In the genomic region with DNA sequence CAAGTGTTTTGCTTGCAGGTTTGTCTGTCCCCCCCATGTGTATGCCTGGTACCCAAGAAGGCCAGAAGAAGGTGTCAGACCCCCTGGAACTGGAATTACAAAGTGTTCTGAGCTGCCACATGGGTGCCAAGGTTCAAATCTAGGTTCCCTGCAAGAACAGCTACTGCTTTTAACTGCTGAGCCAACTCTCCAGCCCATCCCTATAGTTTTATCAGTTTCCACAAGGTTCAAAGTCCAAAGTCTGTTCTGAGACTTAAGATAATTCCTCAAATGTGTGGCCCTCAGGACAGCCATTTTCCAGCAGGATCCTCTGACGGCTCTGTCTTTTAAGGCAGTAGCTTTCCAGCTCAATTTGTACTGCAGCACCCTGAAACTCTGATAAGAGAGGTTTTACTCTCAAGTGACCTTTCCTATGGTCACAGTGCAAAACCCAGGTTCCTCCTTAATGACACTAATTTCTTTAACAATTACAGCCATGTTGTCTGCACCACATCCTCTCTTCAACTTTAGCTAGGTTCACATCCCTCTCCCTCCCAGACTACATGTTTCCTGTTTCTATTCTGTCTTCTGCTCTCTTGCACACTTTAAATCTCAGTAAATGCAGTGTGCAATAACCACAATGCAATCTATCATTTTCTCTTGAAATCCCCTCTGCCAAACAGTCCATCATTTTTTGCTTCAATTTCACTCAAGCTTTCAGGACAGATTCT, we compare ENCODE assay signal across 19 mouse cellular contexts. TPM values are rescaled to one million over a fixed set of nuclear protein-coding genes. Genes with fewer than 3 reads are reported as not detected.
DNase-seq lines count a peak whose midpoint lies in the region; ATAC-seq lines count a peak whose summit lies in the region.
"Had no signal": no experiment of that assay in that cellular context is flagged by ENCODE, and none has a peak within 500 bp of the region (broad histone marks: within the 10 kb centered on the region; RNA-seq: fewer than 3 reads in every experiment).

No protein-coding gene starts in this region.

- H3K4me1 ChIP-seq in limb, embryonic 11.5 days (ENCODE audit: control insufficient read depth, insufficient read depth, low read length), result no peaks in the 10 kb centered on the region
- H3K4me1 ChIP-seq in limb, embryonic 10.5 days, result peaks cover 7% of the 10 kb centered on the region; the same call in 1 of the 2 replicates

- H3K27me3 ChIP-seq in limb, embryonic 11.5 days (ENCODE audit: control insufficient read depth, insufficient read depth, low read length), result no peaks in the 10 kb centered on the region
- H3K27me3 ChIP-seq in limb, embryonic 10.5 days (ENCODE audit: low read depth, poor library complexity, severe bottlenecking), result no peaks in the 10 kb centered on the region
- H3K27me3 ChIP-seq: embryonic facial prominence, embryonic 12.5 days; forebrain, embryonic 13.5 days had no signal

- H3K4me2 ChIP-seq in limb, embryonic 11.5 days (ENCODE audit: low read depth, severe bottlenecking), result no peak overlapping the region
- H3K4me2 ChIP-seq: embryonic facial prominence, embryonic 12.5 days; forebrain, embryonic 13.5 days had no signal

- H3K36me3 ChIP-seq in limb, embryonic 11.5 days (ENCODE audit: control insufficient read depth, insufficient read depth, low read length), result no peaks in the 10 kb centered on the region
- no peaks in the 10 kb centered on the region for H3K36me3 ChIP-seq in limb, embryonic 10.5 days
- H3K36me3 ChIP-seq: embryonic facial prominence, embryonic 12.5 days had no signal

- no peak overlapping the region for H3K4me3 ChIP-seq in limb, embryonic 11.5 days (ENCODE audit: low read depth, low read length)
- H3K4me3 ChIP-seq in limb, embryonic 10.5 days, result no peak overlapping the region
- H3K4me3 ChIP-seq: embryonic facial prominence, embryonic 12.5 days; erythroblast, embryonic 14.5 days; forebrain, embryonic 13.5 days; heart, adult 2 months had no signal

- DNase-seq in limb, embryonic 11.5 days (ENCODE audit: low spot score), result peak; percentile 18
- DNase-seq in limb, embryonic 10.5 days (ENCODE audit: low spot score), result no peak
- DNase-seq in yolk sac, embryonic 10.5 days (ENCODE audit: low spot score), result peak; percentile 60
- no peak for DNase-seq in spleen, postnatal 10 days (ENCODE audit: low spot score in 2 of 2)
- no peak for DNase-seq in right cerebral cortex, postnatal 4 days
- no peak for DNase-seq in embryo, embryonic 10.5 days (ENCODE audit: low spot score)
- DNase-seq: cerebellum, adult 8-10 months; gastrocnemius, postnatal 14 days; lung, adult 18-20 months; lung, postnatal 14 days; thymus, postnatal 36 days had no signal

- no peak overlapping the region for H3K27ac ChIP-seq in limb, embryonic 11.5 days (replicated peaks; ENCODE audit: low read depth, low read length)
- H3K27ac ChIP-seq in limb, embryonic 10.5 days, result no peak overlapping the region
- H3K27ac ChIP-seq: embryonic facial prominence, embryonic 12.5 days; forebrain, embryonic 13.5 days; heart, adult 2 months; hindbrain, postnatal 0 days had no signal

- ATAC-seq in limb, embryonic 11.5 days (ENCODE audit: insufficient number of reproducible peaks, low FRiP score, low TSS enrichment, low read depth), result no peak
- peak; percentile 83 for ATAC-seq in granulocyte monocyte progenitor cell, adult 5-6 weeks (replicated peaks; ENCODE audit: poor library complexity, severe bottlenecking)
- ATAC-seq in megakaryocyte, adult 5-6 weeks (ENCODE audit: poor library complexity, severe bottlenecking), result peak; percentile 80
- ATAC-seq: forebrain, embryonic 13.5 days; hindbrain, postnatal 0 days; midbrain, embryonic 16.5 days had no signal

- 63% methylated on average over 1 of the region's 1 CpGs for WGBS in limb, embryonic 11.5 days
- 60% methylated on average over 1 of the region's 1 CpGs for WGBS in limb, embryonic 10.5 days

- H3K9ac ChIP-seq in limb, embryonic 11.5 days (ENCODE audit: low read length), result no peak overlapping the region
- H3K9ac ChIP-seq: embryonic facial prominence, embryonic 12.5 days; forebrain, embryonic 13.5 days had no signal

- no peaks in the 10 kb centered on the region for H3K9me3 ChIP-seq in limb, embryonic 11.5 days (ENCODE audit: control insufficient read depth, low read length)
- H3K9me3 ChIP-seq in limb, embryonic 10.5 days (replicated peaks), result no peaks in the 10 kb centered on the region
- H3K9me3 ChIP-seq: embryonic facial prominence, embryonic 12.5 days; forebrain, embryonic 13.5 days had no signal

RNA-seq across cellular contexts. Expression of a gene that starts 28.4 kb away (rescaled TPM):
- 13.5 and 14.9 TPM in 2 replicates for polyA plus RNA-seq in limb, embryonic 11.5 days (2014; fragmentation: Nextera tagmentation; extraction: Ambion mirVana)
- 14.3 and 15.7 TPM in 2 replicates for polyA plus RNA-seq in limb, embryonic 10.5 days (2016; fragmentation: Nextera tagmentation; extraction: Ambion mirVana)
- total RNA-seq in granulocyte monocyte progenitor cell, adult 5-6 weeks (2014; fragmentation: Nextera tagmentation), result 14.6 and 21.0 TPM in 2 replicates
- 13.2 and 18.1 TPM in 2 replicates for total RNA-seq in granulocyte monocyte progenitor cell, adult 5-6 weeks (2017)
- 45.4 and 48.3 TPM in 2 replicates for total RNA-seq in megakaryocyte, adult 5-6 weeks (2015)
- 44.9 and 69.6 TPM in 2 replicates for total RNA-seq in megakaryocyte, adult 5-6 weeks (2017)

Comparison
In these comparisons a context has a peak if more than half of its experiments do, and no peak if none do; other contexts are left out.
1. DNase-seq: peak in limb, embryonic 11.5 days (single experiment) and yolk sac, embryonic 10.5 days (single experiment); none in limb, embryonic 10.5 days (single experiment), spleen, postnatal 10 days (0 of 2), right cerebral cortex, postnatal 4 days (single experiment) and embryo, embryonic 10.5 days (single experiment).